Comparison of ENCODE assay signal across 10 mouse cellular contexts in genomic region chr13:13784981-13785783, GRCm38 (mm10). TPM values are rescaled to one million over a fixed set of nuclear protein-coding genes. Genes with fewer than 3 reads are reported as not detected.
DNase-seq lines count a peak whose midpoint lies in the region; ATAC-seq and TF ChIP-seq lines count a peak whose summit lies in the region.
"Had no signal": no experiment of that assay in that cellular context is flagged by ENCODE, and none has a peak within 500 bp of the region (broad histone marks: within the 10 kb centered on the region; RNA-seq: fewer than 3 reads in every experiment).

No protein-coding gene starts in this region.

- H3K27me3 ChIP-seq in heart, embryonic 15.5 days: peaks cover 54% of the 10 kb centered on the region
- peaks cover 31% of the 10 kb centered on the region for H3K27me3 ChIP-seq in limb, embryonic 11.5 days (ENCODE audit: control insufficient read depth, insufficient read depth, low read length)
- H3K27me3 ChIP-seq in neural tube, embryonic 12.5 days (replicated peaks): peaks cover 26% of the 10 kb centered on the region
- H3K27me3 ChIP-seq: CH12.LX had no signal

- no peaks in the 10 kb centered on the region for H3K9me3 ChIP-seq in heart, embryonic 15.5 days (replicated peaks)
- H3K9me3 ChIP-seq in limb, embryonic 11.5 days (ENCODE audit: control insufficient read depth, low read length): no peaks in the 10 kb centered on the region
- no peaks in the 10 kb centered on the region for H3K9me3 ChIP-seq in neural tube, embryonic 12.5 days

- H3K36me3 ChIP-seq in heart, embryonic 15.5 days: no peaks in the 10 kb centered on the region
- H3K36me3 ChIP-seq in limb, embryonic 11.5 days (ENCODE audit: control insufficient read depth, insufficient read depth, low read length): no peaks in the 10 kb centered on the region
- H3K36me3 ChIP-seq in neural tube, embryonic 12.5 days: no peaks in the 10 kb centered on the region

- H3K27ac ChIP-seq in gastrocnemius, adult 2 months: no peak overlapping the region
- no peak overlapping the region for H3K27ac ChIP-seq in heart, embryonic 15.5 days
- H3K27ac ChIP-seq in limb, embryonic 11.5 days (replicated peaks; ENCODE audit: low read depth, low read length): no peak overlapping the region
- H3K27ac ChIP-seq in neural tube, embryonic 12.5 days: no peak overlapping the region

- ATAC-seq in heart, embryonic 15.5 days (replicated peaks; ENCODE audit: insufficient number of reproducible peaks, insufficient read depth, low FRiP score, low read depth): no peak
- no peak for ATAC-seq in limb, embryonic 11.5 days (ENCODE audit: insufficient number of reproducible peaks, low FRiP score, low TSS enrichment, low read depth)
- peak; percentile 28; the same call in 1 of the 2 replicates for ATAC-seq in neural tube, embryonic 12.5 days (ENCODE audit: low FRiP score, low read depth)

- no peak overlapping the region for H3K9ac ChIP-seq in heart, embryonic 15.5 days
- H3K9ac ChIP-seq in limb, embryonic 11.5 days (ENCODE audit: low read length): no peak overlapping the region
- peak overlapping the region; percentile 55 for H3K9ac ChIP-seq in neural tube, embryonic 12.5 days

- peak overlapping the region; percentile 95 for H3K4me2 ChIP-seq in heart, embryonic 15.5 days
- H3K4me2 ChIP-seq in limb, embryonic 11.5 days (ENCODE audit: low read depth, severe bottlenecking): peak overlapping the region; percentile 92
- H3K4me2 ChIP-seq in neural tube, embryonic 12.5 days (replicated peaks): peak overlapping the region; percentile 97

- TF ChIP-seq CTCF in gastrocnemius, adult 2 months (IDR thresholded peaks at IDR 0.05): no peak

- intact Hi-C loops in gastrocnemius, adult 2 months (cut with DNase I): no loop called here
- intact Hi-C loops in gastrocnemius, postnatal 36 days (cut with DNase I): no loop called here

- peak; percentile 27 for DNase-seq in gastrocnemius, adult 2 months
- no peak for DNase-seq in gastrocnemius, postnatal 36 days
- peak; percentile 9 for DNase-seq in urinary bladder, postnatal 25 days (ENCODE audit: low spot score)
- DNase-seq in urinary bladder, postnatal 4 days (ENCODE audit: low spot score in 2 of 2): no peak
- peak; percentile 72 for DNase-seq in limb, embryonic 11.5 days (ENCODE audit: low spot score)
- no peak for DNase-seq in layer of hippocampus, adult 11-12 months (ENCODE audit: low spot score)

- H3K4me1 ChIP-seq in heart, embryonic 15.5 days (replicated peaks): peaks cover 22% of the 10 kb centered on the region
- H3K4me1 ChIP-seq in limb, embryonic 11.5 days (ENCODE audit: control insufficient read depth, insufficient read depth, low read length): peaks cover 9% of the 10 kb centered on the region
- peaks cover 21% of the 10 kb centered on the region for H3K4me1 ChIP-seq in neural tube, embryonic 12.5 days

- H3K4me3 ChIP-seq in gastrocnemius, adult 2 months: peak overlapping the region; percentile 74
- peak overlapping the region; percentile 57 for H3K4me3 ChIP-seq in heart, embryonic 15.5 days
- H3K4me3 ChIP-seq in limb, embryonic 11.5 days (ENCODE audit: low read depth, low read length): peak overlapping the region; percentile 27
- H3K4me3 ChIP-seq in neural tube, embryonic 12.5 days: peak overlapping the region; percentile 55

- WGBS in heart, embryonic 15.5 days: 1% methylated on average over 30 of the region's 30 CpGs
- 1% methylated on average over 30 of the region's 30 CpGs for WGBS in limb, embryonic 11.5 days
- 2% methylated on average over 30 of the region's 30 CpGs for WGBS in neural tube, embryonic 12.5 days

RNA-seq across cellular contexts. Expression of gene Gng4, which starts 1.3 kb away (rescaled TPM):
- under 1 TPM; 0.41 to 0.75 TPM for total RNA-seq in gastrocnemius, adult 2 months (2021)
- total RNA-seq in gastrocnemius, postnatal 36 days (2021): under 1 TPM; 0.10 to 0.47 TPM
- polyA plus RNA-seq in heart, embryonic 15.5 days (2015; fragmentation: Nextera tagmentation; extraction: Ambion mirVana): 0.19 and 0.75 TPM in 2 replicates
- 0.48 and 1.1 TPM in 2 replicates for polyA plus RNA-seq in limb, embryonic 11.5 days (2014; fragmentation: Nextera tagmentation; extraction: Ambion mirVana)
- polyA plus RNA-seq in neural tube, embryonic 12.5 days (2016; fragmentation: Nextera tagmentation; extraction: Ambion mirVana): 6.4 and 6.8 TPM in 2 replicates
- total RNA-seq: CH12.LX had no signal
- polyA plus RNA-seq: testis, adult 2 months had no signal

Comparison
In these comparisons a context has a peak if more than half of its experiments do, and no peak if none do; other contexts are left out.
1. DNase-seq: peak in gastrocnemius, adult 2 months (single experiment), urinary bladder, postnatal 25 days (single experiment) and limb, embryonic 11.5 days (single experiment); none in gastrocnemius, postnatal 36 days (0 of 2), urinary bladder, postnatal 4 days (0 of 2) and layer of hippocampus, adult 11-12 months (single experiment).
2. Peak in every context shown above with its lines, with median percentiles within 50 percentile points of each other: H3K4me3 ChIP-seq and H3K4me2 ChIP-seq.